Comparison of ENCODE assay signal across 26 mouse cellular contexts in the genomic region with DNA sequence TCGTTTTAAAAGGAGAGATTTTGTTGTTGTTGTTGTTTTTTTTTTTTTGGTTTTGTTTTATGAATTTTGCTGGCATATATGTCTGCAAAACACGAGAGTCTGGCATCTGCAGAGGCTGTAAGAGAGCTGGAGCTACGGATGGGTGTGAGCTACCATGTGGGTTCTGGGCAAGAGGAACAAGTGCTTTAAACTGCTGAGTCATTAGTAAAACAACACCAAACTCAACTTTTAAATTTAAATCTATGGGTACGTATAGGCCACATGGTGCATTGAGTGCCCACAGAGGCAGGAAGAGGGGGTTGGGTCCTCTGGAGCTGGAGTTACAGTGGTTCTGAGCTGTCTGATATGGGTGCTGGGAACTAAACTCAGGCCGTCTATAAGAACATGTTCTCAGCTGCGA. TPM values are rescaled to one million over a fixed set of nuclear protein-coding genes. Genes with fewer than 3 reads are reported as not detected.
"Had no signal": no experiment of that assay in that cellular context is flagged by ENCODE, and none has a peak within 500 bp of the region (broad histone marks: within the 10 kb centered on the region; RNA-seq: fewer than 3 reads in every experiment).

No protein-coding gene starts in this region.

- H3K9ac ChIP-seq: limb, embryonic 12.5 days; limb, embryonic 15.5 days; liver, embryonic 14.5 days; liver, postnatal 0 days; lung, embryonic 14.5 days; midbrain, embryonic 12.5 days; midbrain, embryonic 15.5 days; neural tube, embryonic 13.5 days; stomach, embryonic 15.5 days had no signal

- DNase-seq: kidney, adult 8-10 months; kidney, postnatal 36 days; layer of hippocampus, postnatal 36 days; left cerebral cortex, postnatal 4 days; liver, postnatal 0 days; lung, embryonic 14.5 days; retina, postnatal 1 day; right cerebral cortex, postnatal 25 days; spleen, adult 18-20 months; thymus, postnatal 36 days had no signal

- H3K9me3 ChIP-seq: limb, embryonic 12.5 days; limb, embryonic 15.5 days; midbrain, embryonic 12.5 days; midbrain, embryonic 15.5 days; neural tube, embryonic 13.5 days; stomach, embryonic 15.5 days had no signal

- H3K4me2 ChIP-seq: limb, embryonic 12.5 days; limb, embryonic 15.5 days; liver, embryonic 11.5 days; lung, embryonic 14.5 days; midbrain, embryonic 12.5 days; midbrain, embryonic 15.5 days; neural tube, embryonic 13.5 days; stomach, embryonic 15.5 days had no signal

- ATAC-seq: liver, postnatal 0 days; lung, postnatal 0 days; midbrain, embryonic 15.5 days had no signal

- H3K27ac ChIP-seq: limb, embryonic 12.5 days; limb, embryonic 15.5 days; liver, embryonic 14.5 days; macrophage; midbrain, embryonic 12.5 days; midbrain, embryonic 15.5 days; neural tube, embryonic 13.5 days; stomach, embryonic 15.5 days had no signal

- H3K4me3 ChIP-seq: limb, embryonic 12.5 days; limb, embryonic 15.5 days; midbrain, embryonic 12.5 days; midbrain, embryonic 15.5 days; neural tube, embryonic 13.5 days; stomach, embryonic 15.5 days had no signal

- H3K27me3 ChIP-seq: limb, embryonic 12.5 days; limb, embryonic 15.5 days; midbrain, embryonic 12.5 days; midbrain, embryonic 15.5 days; neural tube, embryonic 13.5 days; stomach, embryonic 15.5 days had no signal

RNA-seq across cellular contexts. Expression of gene Cdh16, which starts 13.8 kb away (rescaled TPM):
- total RNA-seq: layer of hippocampus, adult 8-10 months; layer of hippocampus, postnatal 10 days; layer of hippocampus, postnatal 36 days; left cerebral cortex, adult 8-10 months; left cerebral cortex, postnatal 14 days; left cerebral cortex, postnatal 4 days; megakaryocyte, adult 5-6 weeks had no signal
- polyA plus RNA-seq: intestine, postnatal 0 days; limb, embryonic 12.5 days; macrophage; midbrain, embryonic 12.5 days; midbrain, embryonic 15.5 days had no signal
